Comparison of ENCODE assay signal across 9 mouse cellular contexts in the genomic region with DNA sequence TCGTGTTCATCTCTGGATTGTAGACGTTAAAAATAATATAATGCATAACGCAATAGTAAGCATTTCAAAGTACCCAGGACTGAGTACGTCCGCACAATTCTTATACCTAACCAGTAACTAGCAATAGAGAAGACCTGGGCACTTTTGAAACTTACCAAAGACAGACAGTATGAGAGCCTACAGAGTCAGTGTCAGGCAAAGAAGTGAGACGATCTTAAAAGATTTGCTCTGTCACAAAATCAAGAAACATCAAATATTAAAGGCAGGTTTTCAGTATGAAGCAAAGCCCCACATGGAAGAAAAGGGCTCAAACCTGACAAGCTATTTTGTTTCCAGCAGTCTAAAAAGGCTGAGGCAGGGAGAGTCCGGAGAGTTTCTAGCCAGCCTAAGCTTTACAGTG. TPM values are rescaled to one million over a fixed set of nuclear protein-coding genes. Genes with fewer than 3 reads are reported as not detected.
DNase-seq lines count a peak whose midpoint lies in the region; ATAC-seq lines count a peak whose summit lies in the region.
"Had no signal": no experiment of that assay in that cellular context is flagged by ENCODE, and none has a peak within 500 bp of the region (broad histone marks: within the 10 kb centered on the region; RNA-seq: fewer than 3 reads in every experiment).

No protein-coding gene starts in this region.

- H3K9me3 ChIP-seq in limb, embryonic 15.5 days = no peaks in the 10 kb centered on the region
- no peaks in the 10 kb centered on the region for H3K9me3 ChIP-seq in stomach, embryonic 16.5 days (replicated peaks; ENCODE audit: control insufficient read depth, low read length)

- H3K4me3 ChIP-seq in limb, embryonic 15.5 days = peak overlapping the region; percentile 100
- H3K4me3 ChIP-seq in stomach, embryonic 16.5 days (replicated peaks; ENCODE audit: low read length) = peak overlapping the region; percentile 97

- peak overlapping the region; percentile 50; the same call in 1 of the 2 replicates for H3K27ac ChIP-seq in limb, embryonic 15.5 days
- 0 out of 2 replicates have a peak overlapping the region, but pooled peaks have one; percentile 9 for H3K27ac ChIP-seq in stomach, embryonic 16.5 days (ENCODE audit: low read length)

- ATAC-seq in limb, embryonic 15.5 days (ENCODE audit: insufficient number of reproducible peaks, low FRiP score, low TSS enrichment, low read depth) = no peak
- ATAC-seq in stomach, embryonic 16.5 days (ENCODE audit: insufficient read depth, low FRiP score) = no peak

- H3K36me3 ChIP-seq in limb, embryonic 15.5 days = no peaks in the 10 kb centered on the region
- H3K36me3 ChIP-seq in stomach, embryonic 16.5 days (ENCODE audit: control insufficient read depth, insufficient read depth, low read length) = no peaks in the 10 kb centered on the region

- no peaks in the 10 kb centered on the region for H3K27me3 ChIP-seq in limb, embryonic 15.5 days
- H3K27me3 ChIP-seq in stomach, embryonic 16.5 days (ENCODE audit: control insufficient read depth, insufficient read depth, low read length) = no peaks in the 10 kb centered on the region

- H3K4me1 ChIP-seq in limb, embryonic 15.5 days = peaks cover 36% of the 10 kb centered on the region
- peaks cover 46% of the 10 kb centered on the region for H3K4me1 ChIP-seq in stomach, embryonic 16.5 days (ENCODE audit: control insufficient read depth, insufficient read depth, low read length)

- DNase-seq in embryo, embryonic 10.5 days (ENCODE audit: low spot score) = peak; percentile 28
- DNase-seq in embryo, embryonic 9.5 days (ENCODE audit: extremely low spot score) = no peak
- DNase-seq in retina, embryonic 14.5 days (ENCODE audit: low spot score) = peak; percentile 20
- DNase-seq in retina, postnatal 1 day = no peak
- no peak for DNase-seq in adrenal gland, postnatal 14 days
- no peak for DNase-seq in adrenal gland, adult 8-10 months
- DNase-seq: kidney, adult 11 months had no signal

- H3K4me2 ChIP-seq in limb, embryonic 15.5 days = peak overlapping the region; percentile 66
- peak overlapping the region; percentile 60 for H3K4me2 ChIP-seq in stomach, embryonic 16.5 days (ENCODE audit: low read depth, low read length)

- 18% methylated on average over 7 of the region's 7 CpGs for WGBS in limb, embryonic 15.5 days
- 20% methylated on average over 7 of the region's 7 CpGs for WGBS in stomach, embryonic 16.5 days

- H3K9ac ChIP-seq in limb, embryonic 15.5 days = no peak overlapping the region
- no peak overlapping the region for H3K9ac ChIP-seq in stomach, embryonic 16.5 days (ENCODE audit: low read length)

RNA-seq across cellular contexts. Expression of a gene that starts 0.9 kb away (rescaled TPM):
- 18.5 and 20.6 TPM in 2 replicates for polyA plus RNA-seq in limb, embryonic 15.5 days (2015; fragmentation: Nextera tagmentation; extraction: Ambion mirVana)
- 18.7 and 20.8 TPM in 2 replicates for polyA plus RNA-seq in stomach, embryonic 16.5 days (2015; fragmentation: Nextera tagmentation; extraction: Ambion mirVana)
- total RNA-seq in adrenal gland, postnatal 14 days (2021) = 26.4 and 30.9 TPM in 2 replicates
- 10 to 100 TPM; 26.8 to 34.1 (median 29.6) TPM for total RNA-seq in adrenal gland, adult 8-10 months (2022)

Comparison
In these comparisons a context has a peak if more than half of its experiments do, and no peak if none do; other contexts are left out.
1. DNase-seq: peak in embryo, embryonic 10.5 days (single experiment) and retina, embryonic 14.5 days (single experiment); none in embryo, embryonic 9.5 days (single experiment), retina, postnatal 1 day (single experiment), adrenal gland, postnatal 14 days (single experiment) and adrenal gland, adult 8-10 months (single experiment).